Mouse (Mus musculus) E14TG2a.4 (cell line): ENCODE measurements at regions not wholly inside any gene's neighbourhood (a gene's known extent, or its start where the extent isn't known, plus 50 kb on each side); places are given as distances from the start of the nearest gene placed in this dataset.

Experiments used
- CTCF ChIP-seq: conservative IDR thresholded peaks from 2 replicates; pipeline ENCODE4 v1.5.1; 2014; ENCODE audit warnings: low read length
- NANOG ChIP-seq: IDR thresholded peaks from 2 replicates; pipeline ENCODE4 v1.6.1; 2014; ENCODE audit warnings: borderline replicate concordance, low read length, mixed read lengths

GRCm38 (mm10) chr17:66219669-66220435 lies 96.5 kb downstream of the Ddx11 start:
- no peak for TF ChIP-seq CTCF
- no peak for TF ChIP-seq NANOG
